Mouse (Mus musculus): Measurements from ENCODE around the gene Cd37.
A peak's percentile ranks its signal among the peaks of the same experiment; 100 is the strongest.

The Cd37 gene

DNA sequence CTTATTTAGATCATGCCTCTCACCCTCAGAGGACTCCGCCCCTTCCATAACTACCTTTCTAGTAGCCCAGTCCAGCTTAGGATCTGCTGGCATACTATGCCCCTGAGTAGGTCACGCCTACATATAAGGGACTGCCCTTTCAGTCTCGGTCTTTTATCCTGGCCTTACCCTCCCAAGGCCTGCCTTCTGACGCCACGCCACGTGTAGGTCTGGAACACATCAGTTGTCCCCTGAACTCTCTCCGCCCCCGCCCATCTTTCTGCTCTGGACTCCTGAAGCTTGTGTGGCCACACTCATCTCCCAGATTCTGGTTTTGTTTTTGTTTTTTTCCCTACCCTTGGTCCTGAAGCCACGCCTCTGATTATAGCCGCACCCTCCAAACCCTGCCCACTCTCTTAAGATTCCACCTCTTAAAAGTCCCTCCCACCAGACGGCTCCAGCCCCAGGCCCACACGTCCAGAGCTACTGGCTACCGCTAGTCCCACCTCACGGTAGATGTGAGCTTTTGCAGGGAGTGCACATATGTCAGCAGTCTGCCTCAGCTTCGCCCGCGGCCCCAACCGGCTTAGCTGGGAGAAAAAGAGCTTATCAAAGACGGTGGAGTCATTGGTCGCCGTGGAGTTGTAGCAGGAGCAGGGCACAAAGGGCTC lies 3.9 kb downstream of the Cd37 start:
- DNase-seq (ENCODE audit: low read depth, low spot score) = peak; percentile 86

DNA sequence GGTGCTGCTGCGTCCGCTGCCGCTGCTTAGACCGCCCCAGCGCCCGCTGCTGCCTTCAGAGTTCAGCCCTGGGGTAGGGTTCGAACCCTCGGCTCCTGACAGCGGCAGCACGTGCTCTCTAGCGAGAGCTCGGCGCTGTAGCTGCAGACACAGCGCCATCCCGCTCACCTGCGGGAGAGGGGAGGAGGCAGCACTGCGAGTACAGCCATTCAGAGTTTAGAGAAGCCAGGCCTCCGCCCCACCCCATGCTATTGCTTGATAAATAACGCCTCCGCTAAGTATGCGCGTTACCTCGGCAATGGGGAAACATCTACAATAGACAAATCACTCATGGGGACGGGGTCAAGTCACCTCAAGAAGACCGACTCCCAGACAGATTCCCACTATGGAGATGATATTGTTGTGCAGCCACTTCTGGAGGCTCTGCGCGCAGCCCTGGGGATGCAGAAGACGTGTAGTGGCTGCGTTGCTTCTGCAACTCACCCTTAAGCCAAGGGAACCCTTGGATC lies 4.5 kb downstream of the Cd37 start:
- peak; percentile 46 for DNase-seq (ENCODE audit: low read depth, low spot score)

DNA sequence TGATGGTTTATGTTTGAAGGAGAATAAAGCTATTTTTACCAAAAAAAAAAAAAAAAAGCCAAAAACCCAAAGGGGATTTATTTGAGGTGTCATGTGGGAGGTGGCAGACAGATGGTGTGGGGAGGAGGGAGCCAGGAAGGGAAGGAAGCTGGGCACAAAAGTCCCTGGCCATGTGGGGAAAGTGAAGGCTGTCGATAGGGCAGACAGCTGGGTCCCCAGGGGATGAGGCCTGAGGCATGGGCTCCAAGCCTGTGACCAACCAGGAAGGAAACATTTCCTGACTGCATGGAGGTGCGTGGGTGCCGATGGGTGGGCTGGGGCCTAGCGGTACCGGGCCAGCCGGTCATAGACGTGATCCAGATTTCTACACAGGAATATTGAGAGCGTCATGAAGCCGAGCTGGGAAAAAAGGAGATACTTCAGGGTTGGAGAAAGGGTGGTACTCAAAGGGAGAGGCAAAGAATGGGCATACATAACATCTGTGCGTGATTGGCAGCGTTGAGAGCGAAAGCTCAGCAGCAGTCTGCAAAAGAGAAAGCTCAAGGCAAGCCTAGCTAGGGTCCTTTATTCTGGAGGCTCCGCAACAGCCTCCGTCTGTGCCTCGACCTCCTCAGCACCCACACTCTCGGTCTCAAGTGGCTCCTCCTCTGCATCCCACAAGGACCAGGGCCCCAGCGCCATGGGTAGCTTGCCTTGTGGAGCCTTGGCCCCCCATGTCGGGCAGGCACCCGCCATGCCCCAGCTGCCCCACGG lies 5.2 kb downstream of the Cd37 start:
- DNase-seq (ENCODE audit: low read depth, low spot score) = no peak

DNA sequence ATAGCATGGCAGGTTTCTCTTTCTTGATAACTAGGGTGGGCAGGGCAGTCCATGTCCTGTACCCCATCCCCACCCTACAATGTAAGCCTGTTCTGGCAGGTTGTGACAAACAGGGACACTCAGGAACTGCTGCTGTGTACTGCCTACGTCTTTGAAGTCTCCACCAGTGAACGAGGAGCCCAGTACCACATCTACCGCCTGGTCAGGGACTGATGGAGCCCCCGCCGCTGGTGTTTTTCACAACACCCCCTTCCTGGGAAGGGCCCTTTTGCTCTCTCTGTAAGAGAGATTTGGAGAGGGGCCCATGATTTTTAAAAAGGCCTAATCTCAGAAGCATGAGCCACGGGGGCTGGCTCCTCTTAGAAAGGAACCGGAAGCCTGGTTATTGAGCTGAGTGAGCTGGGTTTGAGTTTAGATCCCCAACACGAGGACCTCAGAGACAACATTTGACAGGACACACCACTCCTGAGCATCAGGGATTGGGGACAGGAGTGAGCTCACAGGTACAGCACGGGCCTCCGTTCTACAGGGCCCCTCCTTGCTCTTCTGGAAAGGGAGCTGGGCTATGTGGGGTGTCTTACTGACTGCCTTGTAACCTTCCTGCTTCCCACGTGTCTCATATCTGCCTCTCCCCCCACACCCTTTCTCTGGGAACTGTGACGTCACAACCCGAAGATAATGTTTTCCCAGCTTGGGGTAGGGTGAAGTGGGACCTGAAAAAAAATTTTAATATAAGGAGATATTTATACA lies 6.0 kb downstream of the Cd37 start:
- DNase-seq (ENCODE audit: low read depth, low spot score) = no peak

DNA sequence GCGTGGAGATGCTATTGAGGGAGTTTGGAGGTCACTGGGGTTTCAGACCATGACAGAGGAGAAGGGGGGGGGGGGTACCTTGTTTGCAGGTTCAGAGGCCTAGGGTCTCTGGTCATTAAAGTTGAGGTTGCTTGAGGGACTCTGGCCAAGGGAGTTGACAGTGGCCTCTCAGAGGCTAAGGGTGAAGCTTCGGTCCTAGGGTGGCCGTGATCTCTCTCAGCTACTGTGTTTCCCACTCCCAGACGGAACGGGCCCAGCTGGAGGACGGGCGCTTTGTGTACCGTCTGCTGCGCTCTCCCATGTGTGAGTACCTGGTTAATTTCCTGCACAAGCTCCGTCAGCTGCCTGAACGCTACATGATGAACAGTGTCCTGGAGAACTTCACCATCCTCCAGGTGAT lies 7.0 kb downstream of the Cd37 start:
- DNase-seq (ENCODE audit: low read depth, low spot score) = no peak

DNA sequence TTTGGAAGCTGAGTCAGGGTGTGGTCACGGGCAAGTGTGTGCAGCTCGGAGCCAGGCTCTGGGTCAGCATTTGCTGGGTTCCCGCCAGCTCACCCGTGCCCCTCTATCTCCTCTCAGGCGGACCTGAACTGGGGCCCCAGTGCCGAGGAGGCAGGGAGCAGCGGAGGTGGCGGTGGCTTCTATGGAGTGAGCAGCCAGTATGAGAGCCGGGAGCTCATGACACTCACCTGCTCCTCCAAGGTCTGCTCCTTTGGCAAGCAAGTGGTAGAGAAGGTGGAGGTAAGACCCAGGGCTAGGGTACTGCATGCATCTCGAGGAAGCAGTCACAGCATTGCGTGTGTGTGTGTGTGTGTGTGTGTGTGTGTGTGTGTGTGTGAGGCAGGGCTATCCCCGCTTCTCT lies 7.7 kb downstream of the Cd37 start:
- no peak for DNase-seq (ENCODE audit: low read depth, low spot score)

DNA sequence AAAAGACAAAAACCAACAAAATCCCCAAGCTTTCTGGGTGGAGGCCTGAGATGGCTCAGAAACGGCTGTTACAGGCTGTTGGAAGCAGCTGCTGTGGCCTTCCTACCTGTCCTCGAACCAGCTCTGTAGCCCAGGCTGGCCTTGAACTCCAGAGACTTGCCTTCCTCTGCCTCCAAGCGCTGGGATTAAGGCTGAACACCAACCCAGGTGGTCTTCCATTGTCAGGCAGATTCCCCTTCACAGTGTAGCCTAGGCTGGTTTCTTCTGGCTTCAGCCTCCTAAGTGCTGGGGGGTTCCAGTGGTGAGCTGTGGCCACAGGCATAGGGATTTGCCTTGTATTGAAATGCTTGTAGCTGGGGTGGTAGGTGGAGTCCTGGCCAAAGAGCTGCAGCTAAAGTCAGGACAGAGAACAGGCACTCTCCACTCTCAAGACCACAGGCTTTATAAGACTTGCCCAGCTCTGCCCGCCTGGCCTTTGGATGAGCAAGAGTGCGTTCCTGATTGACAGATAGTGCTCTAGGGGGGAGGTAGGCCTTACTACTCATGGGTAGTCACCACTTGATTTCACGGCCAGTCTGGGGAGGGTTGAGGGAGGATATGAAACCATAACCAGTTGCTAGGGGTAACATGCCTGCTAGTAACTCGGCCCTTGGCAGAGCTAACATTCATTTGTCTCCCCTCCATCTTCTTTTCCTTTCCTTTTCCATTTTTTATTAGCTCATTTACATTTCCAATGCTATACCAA lies 9.3 kb downstream of the Cd37 start:
- DNase-seq (ENCODE audit: low read depth, low spot score) = no peak

DNA sequence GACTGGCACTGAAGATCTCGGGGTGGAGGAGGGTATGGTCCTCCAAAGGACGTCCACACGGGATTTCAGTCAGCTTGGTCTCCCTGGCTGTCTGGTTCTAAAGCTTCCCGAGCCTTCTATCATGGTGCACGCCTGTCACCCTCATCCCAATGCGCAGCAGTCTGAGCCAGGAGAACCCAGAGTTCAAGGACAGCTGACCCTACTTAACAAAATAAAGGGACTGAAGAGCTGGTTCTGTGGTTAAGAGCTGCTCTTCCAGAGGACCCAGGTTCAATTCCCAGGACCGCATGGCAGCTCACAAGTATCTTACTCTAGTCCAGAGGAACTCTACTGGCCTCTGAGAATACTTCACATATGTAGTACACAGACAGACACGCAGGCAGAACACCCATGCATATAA lies 9.9 kb downstream of the Cd37 start:
- no peak for DNase-seq (ENCODE audit: low read depth, low spot score)

DNA sequence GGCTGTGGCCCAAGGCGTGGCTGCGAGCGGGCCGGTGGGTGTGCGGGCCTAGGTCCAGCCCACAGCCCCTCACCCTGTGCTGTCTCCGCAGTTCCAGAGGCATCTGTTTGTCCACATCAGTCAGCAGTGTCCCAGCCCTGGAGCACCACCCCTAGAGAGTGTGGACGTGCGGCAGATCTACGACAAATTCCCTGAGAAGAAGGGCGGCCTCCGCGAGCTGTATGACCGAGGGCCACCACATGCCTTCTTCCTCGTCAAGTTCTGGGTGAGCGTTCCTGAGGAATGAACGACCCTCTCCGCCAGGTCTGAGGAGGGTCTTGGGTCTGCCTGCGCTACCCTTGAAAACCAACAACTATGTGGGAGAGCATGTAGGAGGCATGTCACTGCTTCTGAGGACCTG lies 10.4 kb downstream of the Cd37 start:
- no peak for DNase-seq (ENCODE audit: low read depth, low spot score)

DNA sequence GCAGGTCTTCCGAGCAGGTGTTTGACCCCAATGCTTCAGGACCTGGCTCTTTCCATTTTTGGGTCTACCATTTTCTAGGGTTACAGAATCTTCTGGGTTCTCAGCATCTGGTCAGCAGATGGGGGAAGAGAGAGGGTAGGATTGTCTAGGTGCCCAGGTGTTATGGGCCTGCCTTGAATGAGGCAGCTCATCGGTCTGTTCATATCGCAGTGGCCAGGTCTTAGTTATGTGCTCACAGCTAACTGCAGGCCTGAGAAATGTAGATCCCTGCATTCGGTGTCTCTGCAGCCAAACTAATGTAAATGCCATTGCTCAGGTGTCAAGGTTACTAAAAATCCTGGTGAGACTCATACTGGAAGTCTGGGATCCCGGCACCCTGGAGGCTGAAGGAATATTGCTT lies 12.5 kb downstream of the Cd37 start:
- no peak for DNase-seq (ENCODE audit: low read depth, low spot score)

DNA sequence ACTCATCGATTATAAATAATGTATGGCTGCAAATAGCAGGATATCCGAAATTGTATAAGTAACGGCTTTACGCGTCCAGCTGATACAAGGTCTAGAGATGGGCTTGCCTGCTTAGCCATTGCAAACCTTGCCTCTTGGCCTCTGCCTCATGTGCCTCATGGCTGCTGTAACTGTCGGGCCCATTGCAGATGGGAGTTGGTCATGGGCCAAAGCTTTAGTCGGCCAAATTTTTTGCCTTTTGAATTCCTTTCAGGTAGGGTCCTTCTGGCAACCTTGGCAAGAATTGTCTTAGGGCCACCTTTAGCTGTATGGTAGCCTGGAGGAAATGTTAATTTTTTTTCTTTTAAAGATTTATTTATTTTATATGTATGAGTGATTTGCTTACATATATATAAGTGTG lies 14.1 kb downstream of the Cd37 start:
- no peak for DNase-seq (ENCODE audit: low read depth, low spot score)

DNA sequence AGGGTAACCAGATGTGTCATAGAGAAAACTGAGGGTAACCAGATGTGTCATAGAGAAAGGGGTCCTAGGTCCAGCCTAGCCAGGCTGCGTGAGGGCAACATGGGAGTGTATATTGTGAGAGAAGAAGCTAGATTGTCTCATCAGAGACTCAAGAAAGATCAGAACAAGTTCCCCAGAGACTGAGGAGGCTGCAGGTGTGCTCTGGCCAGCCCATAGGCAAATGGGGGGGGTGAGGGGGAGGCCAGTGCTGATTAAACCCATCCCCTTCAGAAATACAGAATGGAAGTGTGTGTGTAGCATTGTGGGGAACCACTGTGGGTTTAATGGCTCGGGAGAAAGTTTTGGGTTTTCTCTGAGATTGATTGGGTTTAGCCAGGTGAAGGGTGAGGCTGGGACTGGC lies 17.2 kb downstream of the Cd37 start:
- no peak for DNase-seq (ENCODE audit: low read depth, low spot score)

DNA sequence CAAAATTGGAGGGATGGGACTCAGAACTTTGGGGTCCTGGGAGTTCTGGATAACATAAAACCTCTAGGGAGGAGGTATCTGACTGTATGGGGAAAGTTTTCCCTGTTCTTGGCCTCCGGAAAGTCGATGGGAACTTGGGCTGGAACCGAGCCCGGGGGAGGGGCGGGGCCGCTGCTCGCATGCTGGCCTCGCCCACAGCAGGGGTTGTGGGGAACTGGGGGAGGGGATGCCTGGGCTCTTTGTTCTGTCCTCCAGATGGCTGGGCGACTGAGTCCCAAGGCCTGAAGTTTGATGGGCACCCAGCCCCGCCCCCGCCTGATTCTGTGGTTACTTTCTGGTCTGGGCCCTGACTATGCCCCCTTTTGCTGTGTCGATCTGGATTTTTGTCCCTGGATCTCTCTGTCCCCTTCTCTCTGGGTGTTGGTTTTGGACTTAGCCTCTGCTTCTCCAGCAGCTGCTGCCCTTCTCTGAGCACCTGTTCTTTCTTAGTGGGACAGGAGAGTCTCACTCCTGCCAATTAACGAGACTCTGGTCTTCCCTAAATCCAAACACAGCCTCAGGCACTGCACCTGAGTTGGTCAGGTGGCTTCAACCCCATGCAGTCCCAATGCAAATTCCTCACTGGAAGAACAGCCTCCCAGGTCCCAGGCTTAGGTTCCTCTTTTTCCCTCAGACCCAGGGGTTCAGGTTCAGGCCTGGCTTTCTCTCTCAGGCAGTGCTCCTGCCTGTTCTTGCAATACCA lies 22.3 kb downstream of the Cd37 start:
- peak; percentile 95 for DNase-seq (ENCODE audit: low read depth, low spot score)

DNA sequence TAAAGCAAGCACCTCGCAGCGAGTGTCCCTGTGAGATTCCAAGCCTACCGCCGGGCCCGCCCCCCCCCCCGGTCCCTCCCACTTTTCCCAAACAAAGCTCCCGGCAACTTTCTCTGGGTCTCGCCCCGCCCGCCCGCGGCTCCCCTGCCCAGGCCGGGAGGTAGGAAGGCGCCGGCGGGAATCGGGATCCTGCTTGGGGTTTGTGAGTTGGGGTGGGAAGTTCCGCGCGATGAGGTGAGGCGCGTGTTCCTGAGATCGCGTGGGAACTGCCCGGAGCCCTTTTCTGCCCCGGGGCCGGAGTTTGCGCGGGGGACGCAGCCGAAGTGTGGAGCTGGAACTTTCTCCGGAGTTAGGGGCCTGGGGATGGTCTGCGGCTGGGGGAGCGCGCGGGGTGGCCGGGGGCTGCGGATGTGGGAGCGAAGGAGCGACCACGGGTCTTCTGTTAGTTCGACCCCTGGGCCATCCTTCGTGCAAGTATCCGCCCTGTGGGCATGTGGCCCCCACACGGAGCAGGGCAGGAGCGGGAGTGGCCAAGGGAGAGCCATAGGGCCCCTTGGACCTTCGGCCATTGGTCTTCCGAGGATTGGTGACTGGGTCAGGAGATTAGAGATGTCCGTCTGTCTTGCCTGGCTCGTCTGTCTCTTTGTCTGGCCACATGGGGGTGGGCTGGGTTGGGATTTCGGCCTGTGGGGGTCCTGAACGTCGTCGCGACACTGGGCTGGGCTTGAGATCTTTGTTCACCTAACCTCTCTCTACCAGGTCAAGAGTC lies 23.1 kb downstream of the Cd37 start, which contains the start of gene Tead2:
Gene Tead2, plus strand, starts transcription at position 81 of the 769 bp plus-strand sequence.
- peak; percentile 67 for DNase-seq (ENCODE audit: low read depth, low spot score)

DNA sequence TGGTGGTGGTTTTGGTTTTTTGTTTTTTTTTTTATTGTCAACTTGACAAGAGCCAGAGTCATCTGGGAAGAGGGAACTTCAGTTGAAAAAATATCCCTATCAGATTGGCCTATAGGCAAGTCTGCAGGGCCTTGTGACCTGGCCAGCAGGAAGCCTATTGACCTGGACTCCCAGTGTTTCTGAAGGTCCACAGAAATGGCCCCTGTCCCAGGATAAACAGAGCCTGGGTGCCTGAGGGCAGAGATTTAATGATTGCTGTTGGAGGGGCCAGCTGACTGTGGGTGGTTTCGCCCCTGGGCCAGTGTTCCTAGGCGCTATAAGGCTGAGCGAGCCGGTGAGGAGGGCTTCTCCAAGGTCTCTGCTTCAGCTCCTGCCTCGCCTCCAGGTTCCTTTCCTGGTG lies 25.2 kb downstream of the Cd37 start:
- DNase-seq (ENCODE audit: low read depth, low spot score) = no peak

DNA sequence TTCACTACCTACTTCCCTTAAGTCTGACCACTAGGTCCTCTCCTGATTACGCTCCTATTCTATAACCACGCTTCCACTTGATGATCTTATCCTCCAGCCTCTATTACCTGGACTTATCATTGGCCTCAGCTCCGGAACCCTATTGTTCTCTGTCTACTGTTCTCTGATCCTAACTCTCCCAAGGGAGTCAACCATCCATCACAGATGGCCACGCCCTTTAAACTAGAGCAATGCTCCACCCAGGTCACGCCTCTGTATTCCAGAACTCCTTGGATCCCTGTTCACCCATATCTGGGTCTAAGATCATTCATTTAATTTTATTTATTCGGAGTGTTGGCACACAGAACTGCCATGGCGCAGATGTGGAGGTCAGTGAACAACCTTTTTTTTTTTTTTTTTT lies 26.6 kb downstream of the Cd37 start:
- no peak for DNase-seq (ENCODE audit: low read depth, low spot score)

DNA sequence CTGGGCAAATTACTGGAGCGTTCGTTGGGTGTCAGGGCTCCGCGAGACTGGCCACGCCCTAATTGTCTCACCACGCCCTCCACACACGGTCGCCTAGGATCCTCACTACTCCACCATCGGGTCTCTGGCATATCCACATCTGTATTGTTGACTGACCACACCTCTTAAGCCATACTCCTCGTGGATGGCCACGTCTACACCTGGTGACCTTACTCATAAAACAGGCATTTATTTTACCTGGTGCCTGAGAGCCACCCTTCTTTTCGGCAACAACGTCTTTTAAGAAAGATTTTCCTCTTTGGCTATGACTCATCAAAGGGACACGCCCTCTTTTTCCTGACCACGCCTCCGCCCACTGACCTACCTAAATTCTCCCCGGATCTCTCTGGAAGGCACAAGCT lies 27.1 kb downstream of the Cd37 start, which contains the start of gene Dkkl1:
Gene Dkkl1, minus strand, starts transcription at position 297 of the 401 bp plus-strand sequence.
- DNase-seq (ENCODE audit: low read depth, low spot score) = no peak

DNA sequence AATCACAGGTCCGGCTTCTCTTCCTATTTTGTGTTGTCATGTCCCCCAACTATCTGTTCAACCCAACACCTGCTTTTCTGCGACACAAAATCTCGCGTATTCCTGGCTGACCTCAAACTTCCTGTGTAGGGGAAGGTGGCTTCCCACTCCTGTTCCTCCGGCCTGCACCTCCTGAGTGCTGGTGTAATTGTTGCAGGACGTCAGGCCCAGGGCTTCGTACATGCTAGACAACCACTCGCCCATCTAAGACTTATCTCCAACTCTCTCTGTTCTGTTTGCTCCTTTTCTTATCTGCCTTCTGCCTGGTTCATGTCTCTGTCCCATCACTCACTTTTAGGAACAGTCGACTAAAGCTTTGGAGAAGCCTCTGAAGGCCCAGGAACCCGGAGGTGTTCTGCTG lies 27.8 kb downstream of the Cd37 start:
- DNase-seq (ENCODE audit: low read depth, low spot score) = no peak

DNA sequence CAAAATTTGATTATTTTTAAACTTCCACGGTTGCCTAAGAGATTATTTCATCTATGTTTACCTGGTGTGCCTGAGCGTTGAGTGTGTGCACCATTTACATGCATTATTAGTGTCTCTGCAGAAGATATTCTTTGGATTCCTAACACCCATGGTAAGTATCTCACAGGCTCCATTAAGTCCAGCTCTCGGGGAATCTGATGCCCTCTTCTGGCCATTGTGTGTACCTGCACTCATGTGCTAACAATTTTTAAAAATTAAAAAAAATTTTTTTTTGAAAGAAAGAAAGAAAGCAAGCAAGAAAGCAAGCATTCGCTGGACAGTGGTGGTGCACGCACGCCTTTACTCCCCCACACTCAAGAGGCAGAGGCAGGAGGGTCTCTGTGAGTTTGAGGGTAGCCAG lies 30.7 kb downstream of the Cd37 start:
- no peak for DNase-seq (ENCODE audit: low read depth, low spot score)
